Mouse (Mus musculus) MEL (cell line): ENCODE data around the gene Khnyn. TPM values are rescaled to one million over a fixed set of nuclear protein-coding genes. Genes with fewer than 3 reads are reported as not detected.
A peak's percentile ranks its signal among the peaks of the same experiment; 100 is the strongest.

ENCODE experiments used
- DNase-seq: peaks from one replicate; pipeline ENCODE4 v3.0.0; 2011; ENCODE audit warnings: low read depth, low spot score
- H3K27ac ChIP-seq: 2 replicates; pipeline ENCODE4 v1.5.1; 2012; ENCODE audit warnings: low read depth, mild to moderate bottlenecking, control low read depth, low read length, moderate library complexity; ENCODE audit not compliant: control insufficient read depth
- H3K27me3 ChIP-seq, 2 experiments: fragments of 150-350 bp in 1 of 2; sonication (generic) in 1 of 2; 2 replicates each; pipeline ENCODE4 v1.6.1; 2012; ENCODE audit warnings: low read length in 2 of 2, mild to moderate bottlenecking in 2 of 2, improper control_type of control experiment in 1 of 2, moderate library complexity in 1 of 2; ENCODE audit not compliant: insufficient read depth in 2 of 2, control insufficient read depth in 1 of 2
- H3K36me3 ChIP-seq, 2 experiments: 2 replicates each; pipeline ENCODE4 v1.6.1; 2012 to 2014; ENCODE audit warnings: low read length in 2 of 2, improper control_type of control experiment in 1 of 2, inconsistent platforms in 1 of 2, mild to moderate bottlenecking in 1 of 2; ENCODE audit not compliant: insufficient read depth in 2 of 2, control insufficient read depth in 1 of 2
- H3K4me1 ChIP-seq, 2 experiments: fragments of 150-350 bp in 1 of 2; sonication (generic) in 1 of 2; 2 replicates each; pipeline ENCODE4 v1.6.1; 2012; ENCODE audit warnings: low read length in 2 of 2, improper control_type of control experiment in 1 of 2, mild to moderate bottlenecking in 1 of 2; ENCODE audit not compliant: insufficient read depth in 2 of 2, control insufficient read depth in 1 of 2
- H3K4me3 ChIP-seq, 2 experiments: fragments of 150-350 bp in 1 of 2; sonication (generic) in 1 of 2; 2 replicates each; pipeline ENCODE4 v1.5.1; 2012; ENCODE audit warnings: low read depth in 2 of 2, low read length in 2 of 2, mild to moderate bottlenecking in 2 of 2, moderate library complexity in 2 of 2, control low read depth in 1 of 2, improper control_type of control experiment in 1 of 2; ENCODE audit not compliant: control insufficient read depth in 1 of 2, insufficient read depth in 1 of 2
- H3K79me2 ChIP-seq: 2 replicates; pipeline ENCODE4 v1.6.1; 2012; ENCODE audit warnings: mild to moderate bottlenecking, low read length, moderate library complexity; ENCODE audit not compliant: control insufficient read depth, poor library complexity, insufficient read depth
- H3K9ac ChIP-seq: 2 replicates; pipeline ENCODE4 v1.6.1; 2012; ENCODE audit warnings: low read depth, mild to moderate bottlenecking, control low read depth, low read length, moderate library complexity; ENCODE audit not compliant: control insufficient read depth, poor library complexity, severe bottlenecking
- H3K9me3 ChIP-seq: fragments of 150-350 bp; sonication (generic); replicated peaks from 2 replicates; pipeline ENCODE4 v1.6.1; 2012; ENCODE audit warnings: mild to moderate bottlenecking, low read length, improper control_type of control experiment, moderate library complexity; ENCODE audit not compliant: insufficient read depth
- CTCF ChIP-seq, 3 experiments: IDR thresholded peaks in 2 of 3; conservative IDR thresholded peaks in 1 of 3; 2 replicates each; pipeline ENCODE4 v1.5.1; 2011 to 2012; ENCODE audit warnings: low read length in 3 of 3, low read depth in 2 of 3, mild to moderate bottlenecking in 2 of 3, improper control_type of control experiment in 1 of 3, inconsistent platforms in 1 of 3, mixed read lengths in 1 of 3, moderate library complexity in 1 of 3; ENCODE audit not compliant: control insufficient read depth in 1 of 3, insufficient read depth in 1 of 3, poor library complexity in 1 of 3, severe bottlenecking in 1 of 3
- E2F4 ChIP-seq: IDR thresholded peaks from 2 replicates; pipeline ENCODE4 v1.6.1; 2011; ENCODE audit warnings: low read depth, low read length, improper control_type of control experiment, borderline replicate concordance
- EP300 ChIP-seq, 2 experiments: IDR thresholded peaks; 2 replicates each; pipeline ENCODE4 v1.6.1; 2011; ENCODE audit warnings: improper control_type of control experiment in 2 of 2, low read length in 2 of 2, low read depth in 1 of 2, mild to moderate bottlenecking in 1 of 2
- ETS1 ChIP-seq: IDR thresholded peaks from 2 replicates; pipeline ENCODE4 v1.6.1; 2012; ENCODE audit warnings: low read depth, mild to moderate bottlenecking, inconsistent platforms, low read length, improper control_type of control experiment, moderate library complexity
- GATA1 ChIP-seq: IDR thresholded peaks from 2 replicates; pipeline ENCODE4 v1.6.1; 2011; ENCODE audit warnings: low read depth, low read length, improper control_type of control experiment
- MAFK ChIP-seq: IDR thresholded peaks from 2 replicates; pipeline ENCODE4 v1.6.1; 2011; ENCODE audit warnings: low read depth, mild to moderate bottlenecking, low read length, improper control_type of control experiment, borderline replicate concordance
- MAZ ChIP-seq: IDR thresholded peaks from 2 replicates; pipeline ENCODE4 v1.6.1; 2012; ENCODE audit warnings: low read depth, mild to moderate bottlenecking, inconsistent platforms, low read length, improper control_type of control experiment
- MXI1 ChIP-seq: IDR thresholded peaks from 2 replicates; pipeline ENCODE4 v1.6.1; 2011; ENCODE audit warnings: mild to moderate bottlenecking, low read depth, low read length, improper control_type of control experiment
- MYB ChIP-seq: IDR thresholded peaks from 2 replicates; pipeline ENCODE4 v1.6.1; 2011; ENCODE audit warnings: mild to moderate bottlenecking, low read depth, low read length, improper control_type of control experiment
- MYC ChIP-seq: IDR thresholded peaks from 2 replicates; pipeline ENCODE4 v1.6.1; 2011; ENCODE audit warnings: low read depth, mild to moderate bottlenecking, low read length, improper control_type of control experiment, moderate library complexity
- NELFE ChIP-seq: IDR thresholded peaks from 2 replicates; pipeline ENCODE4 v1.6.1; 2011; ENCODE audit warnings: low read depth, low read length, improper control_type of control experiment
- NRF1 ChIP-seq: IDR thresholded peaks from 2 replicates; pipeline ENCODE4 v1.6.1; 2014; ENCODE audit warnings: low read depth, mild to moderate bottlenecking, inconsistent platforms, low read length, improper control_type of control experiment, moderate library complexity; ENCODE audit not compliant: poor library complexity, insufficient read depth, severe bottlenecking
- POLR2AphosphoS2 ChIP-seq: IDR thresholded peaks from 2 replicates; pipeline ENCODE4 v1.6.1; 2011; ENCODE audit warnings: low read length, improper control_type of control experiment
- POLR2AphosphoS5 ChIP-seq: IDR thresholded peaks from 2 replicates; pipeline ENCODE4 v1.6.1; 2012; ENCODE audit warnings: low read depth, borderline replicate concordance, mild to moderate bottlenecking, inconsistent platforms, low read length, moderate library complexity, mixed read lengths
- RAD21 ChIP-seq: IDR thresholded peaks from 2 replicates; pipeline ENCODE4 v1.6.1; 2011; ENCODE audit warnings: mild to moderate bottlenecking, low read depth, low read length, improper control_type of control experiment
- SIN3A ChIP-seq: IDR thresholded peaks from 2 replicates; pipeline ENCODE4 v1.6.1; 2012; ENCODE audit warnings: low read length, improper control_type of control experiment, inconsistent platforms
- SMC3 ChIP-seq: IDR thresholded peaks from 2 replicates; pipeline ENCODE4 v1.6.1; 2011; ENCODE audit warnings: low read depth, low read length, improper control_type of control experiment
- TAL1 ChIP-seq: IDR thresholded peaks from 2 replicates; pipeline ENCODE4 v1.6.1; 2012; ENCODE audit warnings: mild to moderate bottlenecking, inconsistent platforms, low read length, moderate library complexity, mixed read lengths
- TBP ChIP-seq: IDR thresholded peaks from 2 replicates; pipeline ENCODE4 v1.8.0; 2011; ENCODE audit warnings: low read depth, low read length, improper control_type of control experiment
- USF1 ChIP-seq: IDR thresholded peaks from 2 replicates; pipeline ENCODE4 v1.6.1; 2014; ENCODE audit warnings: low read depth, mild to moderate bottlenecking, inconsistent platforms, low read length, improper control_type of control experiment, moderate library complexity
- USF2 ChIP-seq, 2 experiments: IDR thresholded peaks; 2 replicates each; pipeline ENCODE4 v1.6.1; 2011 to 2012; ENCODE audit warnings: improper control_type of control experiment in 2 of 2, low read length in 2 of 2, borderline replicate concordance in 1 of 2, inconsistent platforms in 1 of 2, low read depth in 1 of 2, mild to moderate bottlenecking in 1 of 2; ENCODE audit not compliant: insufficient read depth in 1 of 2
- ZC3H11A ChIP-seq: IDR thresholded peaks from 2 replicates; pipeline ENCODE4 v1.6.1; 2012; ENCODE audit warnings: low read depth, mild to moderate bottlenecking, inconsistent platforms, low read length, improper control_type of control experiment
- ZMIZ1 ChIP-seq: IDR thresholded peaks from 2 replicates; pipeline ENCODE4 v1.6.1; 2012; ENCODE audit warnings: low read depth, mild to moderate bottlenecking, inconsistent platforms, low read length, improper control_type of control experiment, moderate library complexity
- polyA plus RNA-seq, 2 experiments: library from polyadenylated mRNA; stranded (reverse) in 1 of 2; unstranded in 1 of 2; fragments of >175 nt in 1 of 2; fragments of >200 nt in 1 of 2; gene quantifications; 2 replicates each; pipeline versions ENCODE4 v1.2.1 to v1.2.4; 2012; ENCODE audit warnings: low replicate concordance in 2 of 2, low read depth in 1 of 2; ENCODE audit not compliant: insufficient read length in 2 of 2, insufficient read depth in 1 of 2, missing spikeins in 1 of 2
- total RNA-seq: library from RNA; depleted of rRNA; stranded (reverse); fragments of 300-350 nt; gene quantifications from 2 replicates; pipeline ENCODE4 v1.2.3, GENCODE M21; 2012

Gene Khnyn
- total and polyA plus RNA-seq, 3 experiments = 5.2 to 13.3 TPM; not detected in 1

DNA sequence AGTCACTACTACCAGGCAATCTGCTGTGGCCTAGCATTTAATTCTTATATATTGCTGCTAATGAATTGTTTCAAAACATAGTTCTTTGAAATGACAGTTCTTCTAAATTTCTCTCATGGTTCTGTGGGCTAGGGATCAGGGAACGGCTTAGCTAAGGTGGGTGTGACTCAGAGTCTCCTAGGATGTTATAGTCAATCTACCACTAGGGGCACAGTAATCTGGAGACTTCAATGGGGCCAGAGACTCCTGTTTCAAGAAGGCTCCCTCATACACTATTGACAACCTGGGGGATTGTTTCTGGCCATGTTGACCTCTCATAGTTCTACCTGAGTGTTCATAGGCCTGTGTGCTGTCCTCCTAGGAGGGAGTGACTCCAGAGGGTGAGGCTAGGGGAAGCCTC lies 20.8 kb downstream of the Khnyn start:
- Histone ChIP-seq H3K9me3 (no peaks in the 10 kb centered on the region), H3K79me2 (no peaks in the 10 kb centered on the region), H3K4me1 (peaks cover 0 to 5% of the 10 kb centered on the region in 2 experiments; a peak in 2 of 4 replicates), H3K4me3 (no peak overlapping the region), H3K36me3 (no peaks in the 10 kb centered on the region), H3K27me3 (peaks cover 10 to 28% of the 10 kb centered on the region in 2 experiments), H3K27ac (no peak overlapping the region), H3K9ac (no peak overlapping the region)
- peak; percentile 39 for DNase-seq
- TF ChIP-seq POLR2AphosphoS2 (no peak), SMC3 (0 out of 2 replicates have a peak, but pooled peaks have one; percentile 10), MYB (no peak), CTCF (IDR thresholded peaks at IDR 0.05 in 2 of 3, conservative IDR thresholded peaks at IDR 0.05 in 1 of 3; ENCODE audit: control insufficient read depth in 1 of 3, insufficient read depth in 1 of 3, low read depth in 2 of 3, low read length in 3 of 3, poor library complexity in 1 of 3, severe bottlenecking in 1 of 3) (peak; percentile 14 to 54 (median 34); a peak in 4 of 6 replicates), ZMIZ1 (no peak), MYC (no peak), RAD21 (peak; percentile 1)

DNA sequence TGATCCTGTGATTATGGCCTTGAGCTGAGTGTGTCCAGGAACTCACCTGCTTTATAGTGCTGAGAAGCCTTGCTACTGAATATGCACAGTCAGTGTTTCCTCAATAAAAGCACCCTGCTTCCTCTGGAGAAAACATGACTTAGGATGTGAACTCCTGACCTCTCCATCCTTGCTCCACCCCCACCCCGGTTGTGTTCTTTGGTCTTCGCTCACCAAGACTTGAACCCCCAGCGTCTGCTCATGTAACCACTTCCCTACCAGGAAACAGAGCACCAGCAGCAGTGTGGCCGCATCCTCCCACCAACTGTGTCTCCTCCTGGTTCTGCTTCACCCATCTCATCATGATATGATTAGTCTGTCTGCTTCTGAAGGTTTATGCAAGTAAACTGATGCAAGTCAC lies 28.7 kb downstream of the Khnyn start:
- H3K4me1 ChIP-seq = no peaks in the 10 kb centered on the region
- no peaks in the 10 kb centered on the region for H3K9me3 ChIP-seq
- no peaks in the 10 kb centered on the region for H3K36me3 ChIP-seq
- no peak for DNase-seq
- H3K27me3 ChIP-seq = peaks cover 5 to 36% of the 10 kb centered on the region in 2 experiments
- no peak overlapping the region for H3K9ac ChIP-seq
- H3K4me3 ChIP-seq = no peak overlapping the region
- no peaks in the 10 kb centered on the region for H3K79me2 ChIP-seq
- no peak overlapping the region for H3K27ac ChIP-seq
- TF ChIP-seq SIN3A = no peak
- no peak for TF ChIP-seq MYC
- no peak for TF ChIP-seq USF2 (IDR thresholded peaks at IDR 0.05; ENCODE audit: borderline replicate concordance in 1 of 2, insufficient read depth in 1 of 2, low read depth in 1 of 2, low read length in 2 of 2)
- no peak for TF ChIP-seq E2F4
- TF ChIP-seq ETS1 = no peak
- TF ChIP-seq POLR2AphosphoS2 = no peak
- no peak for TF ChIP-seq NELFE

DNA sequence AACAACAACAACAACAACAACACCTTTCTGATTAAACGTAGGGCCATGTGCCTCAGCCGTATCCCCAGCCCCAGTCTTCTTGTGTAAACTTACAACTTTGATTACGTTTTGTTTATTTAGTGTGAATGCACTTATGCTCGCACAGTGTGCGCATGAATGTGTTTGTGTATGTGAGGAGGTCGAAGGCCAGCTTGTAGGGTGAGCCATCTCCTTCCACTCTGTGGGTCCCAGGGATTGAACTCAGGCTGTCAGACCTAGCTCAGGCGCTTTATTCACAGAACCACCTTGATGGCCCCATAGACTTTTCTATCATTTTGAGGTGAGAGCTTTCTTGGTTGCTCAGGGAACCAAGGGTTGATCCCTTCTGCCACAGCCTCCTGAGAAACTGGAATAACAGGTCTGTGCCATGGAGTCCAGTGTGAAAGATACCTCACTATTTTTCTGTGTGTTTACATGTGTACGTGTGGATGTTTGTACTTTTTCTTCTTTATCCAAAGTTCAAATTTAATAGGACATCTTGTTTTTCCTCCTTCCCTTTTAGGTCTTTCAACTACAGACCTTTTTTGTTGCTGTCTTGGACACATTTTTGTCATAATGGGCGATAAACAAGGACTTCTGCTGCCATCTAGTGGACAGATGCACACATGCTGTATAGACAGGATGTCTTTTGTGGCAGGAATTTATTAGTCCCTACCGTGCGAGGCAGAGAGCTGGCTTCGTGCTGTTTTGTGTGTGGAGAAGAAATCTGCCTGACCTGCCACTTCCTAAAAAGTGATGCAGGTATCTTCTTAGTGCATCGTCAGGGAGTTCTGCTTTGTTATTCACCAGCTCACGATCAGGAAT lies 33.7 kb downstream of the Khnyn start:
- Histone ChIP-seq H3K4me3 (no peak overlapping the region), H3K9me3 (no peaks in the 10 kb centered on the region), H3K27me3 (peaks cover 0 to 21% of the 10 kb centered on the region in 2 experiments; a peak in 2 of 4 replicates), H3K79me2 (no peaks in the 10 kb centered on the region), H3K27ac (no peak overlapping the region), H3K4me1 (peaks cover 5 to 12% of the 10 kb centered on the region in 2 experiments; a peak in 3 of 4 replicates), H3K36me3 (peaks cover 0 to 7% of the 10 kb centered on the region in 2 experiments; a peak in 2 of 4 replicates), H3K9ac (no peak overlapping the region)
- DNase-seq = peak; percentile 92
- TF ChIP-seq MAZ = no peak
- no peak for TF ChIP-seq NRF1
- 0 out of 2 replicates have a peak, but pooled peaks have one; percentile 25 for TF ChIP-seq TBP
- no peak for TF ChIP-seq POLR2AphosphoS5
- TF ChIP-seq MYC = peak; percentile 60; the same call in 1 of the 2 replicates
- TF ChIP-seq ZMIZ1 = no peak
- no peak for TF ChIP-seq EP300 (IDR thresholded peaks at IDR 0.05; ENCODE audit: low read depth in 1 of 2, low read length in 2 of 2)
- TF ChIP-seq TAL1 = no peak
- no peak for TF ChIP-seq POLR2AphosphoS2
- TF ChIP-seq MXI1 = peak; percentile 32; the same call in 1 of the 2 replicates
- TF ChIP-seq NELFE = no peak
- TF ChIP-seq USF1 = no peak
- no peak for TF ChIP-seq MYB
- TF ChIP-seq ZC3H11A = peak; percentile 92
- TF ChIP-seq MAFK = no peak
- TF ChIP-seq GATA1 = no peak
